In the genomic region with DNA sequence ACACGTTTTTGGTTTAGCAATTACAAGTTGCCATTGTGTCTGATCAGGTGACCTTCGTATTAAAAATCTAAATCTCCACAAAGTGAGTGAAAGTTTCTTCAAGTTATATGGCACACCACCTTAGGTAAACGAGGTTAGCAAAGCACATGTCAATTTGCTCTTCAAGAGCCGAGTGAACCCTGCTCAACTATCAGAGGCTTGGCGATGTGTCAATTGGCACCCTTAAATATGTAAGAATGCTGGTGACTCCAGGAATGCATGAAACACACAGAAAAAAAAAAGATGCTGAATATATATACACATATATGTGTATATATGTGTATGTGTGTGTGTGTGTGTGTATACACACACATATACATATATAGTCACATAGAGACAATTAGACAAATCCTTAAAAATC, we compare ENCODE assay signal across 8 mouse cellular contexts. TPM values are rescaled to one million over a fixed set of nuclear protein-coding genes. Genes with fewer than 3 reads are reported as not detected.
A peak's percentile ranks its signal among the peaks of the same experiment; 100 is the strongest.
DNase-seq lines count a peak whose midpoint lies in the region; ATAC-seq lines count a peak whose summit lies in the region.

No protein-coding gene starts in this region.

- H3K4me1 ChIP-seq in embryonic facial prominence, embryonic 12.5 days = peaks cover 11% of the 10 kb centered on the region
- peaks cover 23% of the 10 kb centered on the region for H3K4me1 ChIP-seq in hindbrain, embryonic 16.5 days (ENCODE audit: control insufficient read depth, insufficient read depth, low read depth, low read length)

- DNase-seq in MN1 (ENCODE audit: low spot score) = peak; percentile 14
- DNase-seq in lung, postnatal 10 days = peak; percentile 25
- no peak for DNase-seq in ovary, postnatal 10 days (ENCODE audit: low spot score)
- DNase-seq in cerebellum, adult 11-12 months = no peak
- DNase-seq in spleen, adult 12 weeks (ENCODE audit: low spot score) = no peak

- no peaks in the 10 kb centered on the region for H3K9me3 ChIP-seq in embryonic facial prominence, embryonic 12.5 days
- no peaks in the 10 kb centered on the region for H3K9me3 ChIP-seq in hindbrain, embryonic 16.5 days (ENCODE audit: control insufficient read depth, low read length)

- H3K9ac ChIP-seq in embryonic facial prominence, embryonic 12.5 days = peak overlapping the region; percentile 31; the same call in 1 of the 2 replicates
- H3K9ac ChIP-seq in hindbrain, embryonic 16.5 days (ENCODE audit: low read depth, low read length) = no peak overlapping the region

- ATAC-seq in embryonic facial prominence, embryonic 12.5 days (ENCODE audit: insufficient number of reproducible peaks, insufficient read depth, low FRiP score, low TSS enrichment) = no peak
- ATAC-seq in hindbrain, embryonic 16.5 days = no peak
- no peak for ATAC-seq in inflammation-experienced regulatory T-cells, adult 6 months

- 0 out of 2 replicates have a peak overlapping the region, but pooled peaks have one; percentile 100 for H3K27ac ChIP-seq in embryonic facial prominence, embryonic 12.5 days
- no peak overlapping the region for H3K27ac ChIP-seq in hindbrain, embryonic 16.5 days (ENCODE audit: low read depth, low read length)

- no peaks in the 10 kb centered on the region for H3K27me3 ChIP-seq in embryonic facial prominence, embryonic 12.5 days
- H3K27me3 ChIP-seq in hindbrain, embryonic 16.5 days (replicated peaks; ENCODE audit: control insufficient read depth, insufficient read depth, low read length) = no peaks in the 10 kb centered on the region

- WGBS in embryonic facial prominence, embryonic 12.5 days = 30% methylated on average over 5 of the region's 5 CpGs
- 32% methylated on average over 5 of the region's 5 CpGs for WGBS in hindbrain, embryonic 16.5 days

- peak overlapping the region; percentile 79 for H3K4me2 ChIP-seq in embryonic facial prominence, embryonic 12.5 days (replicated peaks)
- peak overlapping the region; percentile 67 for H3K4me2 ChIP-seq in hindbrain, embryonic 16.5 days (ENCODE audit: low read length)

- no peaks in the 10 kb centered on the region for H3K36me3 ChIP-seq in embryonic facial prominence, embryonic 12.5 days
- no peaks in the 10 kb centered on the region for H3K36me3 ChIP-seq in hindbrain, embryonic 16.5 days (ENCODE audit: control insufficient read depth, insufficient read depth, low read length)

- H3K4me3 ChIP-seq in embryonic facial prominence, embryonic 12.5 days = peak overlapping the region; percentile 93
- peak overlapping the region; percentile 96 for H3K4me3 ChIP-seq in hindbrain, embryonic 16.5 days (ENCODE audit: low read length)

RNA-seq across cellular contexts. Expression of a gene that starts 1.4 kb away (rescaled TPM):
- 60.0 and 61.4 TPM in 2 replicates for polyA plus RNA-seq in embryonic facial prominence, embryonic 12.5 days (2016; fragmentation: Nextera tagmentation; extraction: Ambion mirVana)
- 40.9 and 51.1 TPM in 2 replicates for polyA plus RNA-seq in hindbrain, embryonic 16.5 days (2015; fragmentation: Nextera tagmentation; extraction: Ambion mirVana)
- under 1 TPM in 1 of 3 experiments, not detected in 2; 0.05 TPM for polyA plus RNA-seq in inflammation-experienced regulatory T-cells, adult 6 months (2017; shearing (Covaris generic))

Comparison
In these comparisons a context has a peak if more than half of its experiments do, and no peak if none do; other contexts are left out.
1. DNase-seq: peak in MN1 (single experiment) and lung, postnatal 10 days (single experiment); none in ovary, postnatal 10 days (single experiment), cerebellum, adult 11-12 months (single experiment) and spleen, adult 12 weeks (single experiment).
2. RNA of a gene that starts 1.4 kb away (polyA plus RNA-seq): 60.0 to 61.4 TPM in embryonic facial prominence, embryonic 12.5 days and 40.9 to 51.1 TPM in hindbrain, embryonic 16.5 days; 0.05 TPM in inflammation-experienced regulatory T-cells, adult 6 months; every median in the first group is over 10 times any median in the second.